Mouse (Mus musculus): ENCODE data around the gene Sipa1l1. TPM values are rescaled to one million over a fixed set of nuclear protein-coding genes. Genes with fewer than 3 reads are reported as not detected.

Gene Sipa1l1
- total RNA-seq, 1 experiment = 31.8 TPM

DNA sequence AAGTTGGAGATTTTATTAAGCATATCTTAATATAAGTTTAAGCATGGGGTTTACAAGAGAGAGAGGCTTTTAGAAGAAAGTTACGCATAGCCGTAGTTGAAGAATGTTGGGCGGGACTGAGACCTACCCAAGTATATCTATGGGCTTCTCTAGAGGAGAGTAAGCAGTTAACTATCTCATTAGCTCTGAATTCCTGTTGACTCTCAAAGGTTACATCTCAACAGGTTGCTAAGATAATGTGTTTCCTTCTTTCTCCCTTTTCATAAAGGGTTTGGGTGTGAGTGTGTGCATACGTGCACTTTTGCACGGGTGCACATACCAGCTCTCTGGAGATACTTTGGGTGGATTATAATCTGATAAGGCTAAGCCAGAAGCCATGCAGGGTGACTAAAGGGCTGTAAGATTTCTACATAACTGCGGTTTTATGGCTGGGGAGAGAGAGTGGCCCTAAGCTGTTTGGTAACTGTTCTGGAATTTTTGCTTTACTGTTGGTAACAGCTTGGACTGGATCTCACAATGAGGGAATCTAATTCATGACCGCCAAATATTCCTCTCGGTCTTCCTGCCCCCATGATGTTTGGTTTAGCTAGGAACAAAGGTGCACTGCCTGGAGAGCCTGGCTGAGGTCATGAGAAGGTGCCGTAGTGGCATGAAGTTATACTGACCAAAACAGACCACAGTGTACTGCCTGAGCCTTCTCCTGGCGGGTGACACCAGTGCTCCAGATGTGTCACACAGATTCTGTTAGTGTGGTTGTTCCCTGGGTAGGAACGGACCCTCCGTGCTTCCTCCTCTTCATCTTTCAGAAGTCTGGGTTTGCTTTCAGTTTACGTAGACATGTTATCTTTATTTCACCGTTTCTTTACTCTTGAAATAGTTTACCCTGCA is 78.5 kb downstream of the Sipa1l1 start:
- H3K4me3 ChIP-seq (ENCODE audit: insufficient read depth in 1 of 2, low read depth in 1 of 2, low read length in 2 of 2, poor library complexity in 1 of 2, severe bottlenecking in 1 of 2) = no peak overlapping the region
- no peak for DNase-seq (ENCODE audit: low read depth, low spot score)
- H3K4me1 ChIP-seq (ENCODE audit: control insufficient read depth in 2 of 2, insufficient read depth in 2 of 2, low read length in 2 of 2, poor library complexity in 1 of 2) = peaks cover 0 to 2% of the 10 kb centered on the region in 2 experiments; a peak in 1 of 4 replicates
- TF ChIP-seq CHD2 (IDR thresholded peaks at IDR 0.05; ENCODE audit: low read depth, low read length) = no peak
- TF ChIP-seq MAFK (IDR thresholded peaks at IDR 0.05; ENCODE audit: insufficient read depth, low read depth, low read length) = no peak
- TF ChIP-seq ZC3H11A (IDR thresholded peaks at IDR 0.05; ENCODE audit: borderline replicate concordance, low read depth, low read length) = no peak
- TF ChIP-seq HCFC1 (IDR thresholded peaks at IDR 0.05; ENCODE audit: borderline replicate concordance, insufficient read depth, low read length) = no peak
- TF ChIP-seq ZNF384 (IDR thresholded peaks at IDR 0.05; ENCODE audit: low read depth, low read length) = no peak
- no peaks in the 10 kb centered on the region for H3K9me3 ChIP-seq (ENCODE audit: control insufficient read depth, insufficient read depth, low read depth, low read length)
- no peak overlapping the region for H3K9ac ChIP-seq (ENCODE audit: insufficient read depth, low read depth, low read length, poor library complexity, severe bottlenecking)
- in situ Hi-C loops (cut with MboI; ENCODE audit: low sequenced_read_pairs in 2 of 2, unreplicated experiment in 2 of 2) = no loop called here
- no peak overlapping the region for H3K27ac ChIP-seq (ENCODE audit: insufficient read depth, low read depth, low read length, poor library complexity, severe bottlenecking)
- H3K36me3 ChIP-seq (ENCODE audit: control insufficient read depth, insufficient read depth, low read length, poor library complexity, severe bottlenecking) = peaks cover 2% of the 10 kb centered on the region; the same call in 1 of the 2 replicates

DNA sequence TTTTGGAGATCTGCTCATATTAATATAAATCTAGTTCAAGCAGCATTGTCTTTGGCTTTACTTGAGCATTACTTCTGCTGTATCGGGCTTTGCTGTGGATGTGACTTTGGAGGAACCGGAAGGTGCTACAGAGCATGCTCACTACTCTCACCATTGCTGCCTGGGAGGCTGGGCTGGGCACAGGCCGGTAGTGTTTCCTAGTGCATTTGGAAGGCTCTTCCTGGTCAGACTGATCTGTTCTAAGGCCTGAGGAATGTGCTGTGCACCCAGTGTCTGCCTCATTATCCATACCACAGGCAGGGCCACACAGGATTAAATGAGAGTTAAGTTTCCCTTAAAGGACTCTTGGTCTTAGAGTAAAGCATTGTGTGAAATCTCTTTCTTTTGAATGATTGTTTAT is 79.4 kb downstream of the Sipa1l1 start:
- Histone ChIP-seq H3K27ac (ENCODE audit: insufficient read depth, low read depth, low read length, poor library complexity, severe bottlenecking) (no peak overlapping the region), H3K9me3 (ENCODE audit: control insufficient read depth, insufficient read depth, low read depth, low read length) (no peaks in the 10 kb centered on the region), H3K4me1 (ENCODE audit: control insufficient read depth in 2 of 2, insufficient read depth in 2 of 2, low read length in 2 of 2, poor library complexity in 1 of 2) (peaks cover 0 to 2% of the 10 kb centered on the region in 2 experiments; a peak in 1 of 4 replicates), H3K4me3 (ENCODE audit: insufficient read depth in 1 of 2, low read depth in 1 of 2, low read length in 2 of 2, poor library complexity in 1 of 2, severe bottlenecking in 1 of 2) (no peak overlapping the region), H3K9ac (ENCODE audit: insufficient read depth, low read depth, low read length, poor library complexity, severe bottlenecking) (no peak overlapping the region), H3K36me3 (ENCODE audit: control insufficient read depth, insufficient read depth, low read length, poor library complexity, severe bottlenecking) (peaks cover 2% of the 10 kb centered on the region; the same call in 1 of the 2 replicates)
- in situ Hi-C loops (cut with MboI; ENCODE audit: low sequenced_read_pairs in 2 of 2, unreplicated experiment in 2 of 2) = no loop called here
- DNase-seq (ENCODE audit: low read depth, low spot score) = no peak
- TF ChIP-seq MAFK (IDR thresholded peaks at IDR 0.05; ENCODE audit: insufficient read depth, low read depth, low read length) (no peak), HCFC1 (IDR thresholded peaks at IDR 0.05; ENCODE audit: borderline replicate concordance, insufficient read depth, low read length) (no peak), ZC3H11A (IDR thresholded peaks at IDR 0.05; ENCODE audit: borderline replicate concordance, low read depth, low read length) (no peak), CHD2 (IDR thresholded peaks at IDR 0.05; ENCODE audit: low read depth, low read length) (no peak), ZNF384 (IDR thresholded peaks at IDR 0.05; ENCODE audit: low read depth, low read length) (no peak)

DNA sequence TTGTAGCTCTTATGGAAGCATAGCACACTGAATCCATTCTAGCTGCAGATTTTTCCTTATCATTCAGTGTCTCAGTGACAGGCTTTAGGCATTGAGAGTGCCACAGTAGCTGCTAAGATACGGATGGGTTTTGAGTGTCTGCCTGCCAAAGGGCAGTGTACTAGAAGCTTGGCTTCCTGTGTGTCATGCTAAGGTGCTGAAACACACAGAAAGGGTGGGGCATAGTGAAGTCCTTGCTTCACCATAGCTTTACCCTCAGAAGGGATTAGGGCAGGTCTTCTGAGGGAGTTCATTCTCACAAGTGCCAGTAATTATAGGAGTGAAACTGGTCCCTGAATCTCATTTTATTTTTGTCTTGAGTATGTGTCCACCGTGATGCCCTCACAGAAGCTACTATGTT is 82.2 kb downstream of the Sipa1l1 start:
- no peaks in the 10 kb centered on the region for H3K9me3 ChIP-seq (ENCODE audit: control insufficient read depth, insufficient read depth, low read depth, low read length)
- no peak for TF ChIP-seq MAFK (IDR thresholded peaks at IDR 0.05; ENCODE audit: insufficient read depth, low read depth, low read length)
- TF ChIP-seq ZC3H11A (IDR thresholded peaks at IDR 0.05; ENCODE audit: borderline replicate concordance, low read depth, low read length) = no peak
- no peak for TF ChIP-seq HCFC1 (IDR thresholded peaks at IDR 0.05; ENCODE audit: borderline replicate concordance, insufficient read depth, low read length)
- TF ChIP-seq CHD2 (IDR thresholded peaks at IDR 0.05; ENCODE audit: low read depth, low read length) = no peak
- no peak for TF ChIP-seq ZNF384 (IDR thresholded peaks at IDR 0.05; ENCODE audit: low read depth, low read length)
- peaks cover 2% of the 10 kb centered on the region; the same call in 1 of the 2 replicates for H3K36me3 ChIP-seq (ENCODE audit: control insufficient read depth, insufficient read depth, low read length, poor library complexity, severe bottlenecking)
- no peak overlapping the region for H3K9ac ChIP-seq (ENCODE audit: insufficient read depth, low read depth, low read length, poor library complexity, severe bottlenecking)
- no peak overlapping the region for H3K27ac ChIP-seq (ENCODE audit: insufficient read depth, low read depth, low read length, poor library complexity, severe bottlenecking)
- peaks cover 0 to 12% of the 10 kb centered on the region in 2 experiments; a peak in 2 of 4 replicates for H3K4me1 ChIP-seq (ENCODE audit: control insufficient read depth in 2 of 2, insufficient read depth in 2 of 2, low read length in 2 of 2, poor library complexity in 1 of 2)
- no peak overlapping the region for H3K4me3 ChIP-seq (ENCODE audit: insufficient read depth in 1 of 2, low read depth in 1 of 2, low read length in 2 of 2, poor library complexity in 1 of 2, severe bottlenecking in 1 of 2)
- in situ Hi-C loops (cut with MboI; ENCODE audit: low sequenced_read_pairs in 2 of 2, unreplicated experiment in 2 of 2) = no loop called here
- DNase-seq (ENCODE audit: low read depth, low spot score) = no peak

DNA sequence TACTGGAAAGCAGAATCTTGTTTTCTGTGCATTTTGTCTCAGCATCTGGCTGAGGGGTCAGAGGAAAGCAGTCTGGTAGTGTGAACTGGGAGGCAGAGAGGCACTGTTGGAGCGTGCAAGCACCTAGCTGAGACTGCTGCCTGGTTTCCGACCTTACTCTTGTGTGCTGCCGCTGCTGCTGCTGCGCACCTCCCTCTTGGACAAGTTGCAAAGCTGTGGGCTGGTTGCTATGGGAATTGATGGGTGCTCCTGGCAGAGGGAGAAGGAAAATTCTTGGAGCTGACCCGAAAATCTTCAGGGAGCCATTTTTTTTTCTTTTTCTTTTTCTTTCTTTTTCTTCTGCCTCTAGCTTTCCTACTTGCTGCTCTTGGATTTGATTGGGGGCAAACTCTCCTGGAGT is 85.0 kb downstream of the Sipa1l1 start:
- DNase-seq (ENCODE audit: low read depth, low spot score) = no peak
- in situ Hi-C loops (cut with MboI; ENCODE audit: low sequenced_read_pairs in 2 of 2, unreplicated experiment in 2 of 2) = no loop called here
- H3K4me1 ChIP-seq (ENCODE audit: control insufficient read depth in 2 of 2, insufficient read depth in 2 of 2, low read length in 2 of 2, poor library complexity in 1 of 2) = peaks cover 3 to 15% of the 10 kb centered on the region in 2 experiments; a peak in 3 of 4 replicates
- no peak overlapping the region for H3K27ac ChIP-seq (ENCODE audit: insufficient read depth, low read depth, low read length, poor library complexity, severe bottlenecking)
- H3K4me3 ChIP-seq (ENCODE audit: insufficient read depth in 1 of 2, low read depth in 1 of 2, low read length in 2 of 2, poor library complexity in 1 of 2, severe bottlenecking in 1 of 2) = no peak overlapping the region
- no peaks in the 10 kb centered on the region for H3K9me3 ChIP-seq (ENCODE audit: control insufficient read depth, insufficient read depth, low read depth, low read length)
- H3K36me3 ChIP-seq (ENCODE audit: control insufficient read depth, insufficient read depth, low read length, poor library complexity, severe bottlenecking) = no peaks in the 10 kb centered on the region
- no peak overlapping the region for H3K9ac ChIP-seq (ENCODE audit: insufficient read depth, low read depth, low read length, poor library complexity, severe bottlenecking)
- TF ChIP-seq ZC3H11A (IDR thresholded peaks at IDR 0.05; ENCODE audit: borderline replicate concordance, low read depth, low read length) (no peak), CHD2 (IDR thresholded peaks at IDR 0.05; ENCODE audit: low read depth, low read length) (no peak), HCFC1 (IDR thresholded peaks at IDR 0.05; ENCODE audit: borderline replicate concordance, insufficient read depth, low read length) (no peak), ZNF384 (IDR thresholded peaks at IDR 0.05; ENCODE audit: low read depth, low read length) (no peak), MAFK (IDR thresholded peaks at IDR 0.05; ENCODE audit: insufficient read depth, low read depth, low read length) (no peak)

Measured in ES-E14 (cell line).